23 mouse cellular contexts compared by ENCODE assay signal in the genomic region with DNA sequence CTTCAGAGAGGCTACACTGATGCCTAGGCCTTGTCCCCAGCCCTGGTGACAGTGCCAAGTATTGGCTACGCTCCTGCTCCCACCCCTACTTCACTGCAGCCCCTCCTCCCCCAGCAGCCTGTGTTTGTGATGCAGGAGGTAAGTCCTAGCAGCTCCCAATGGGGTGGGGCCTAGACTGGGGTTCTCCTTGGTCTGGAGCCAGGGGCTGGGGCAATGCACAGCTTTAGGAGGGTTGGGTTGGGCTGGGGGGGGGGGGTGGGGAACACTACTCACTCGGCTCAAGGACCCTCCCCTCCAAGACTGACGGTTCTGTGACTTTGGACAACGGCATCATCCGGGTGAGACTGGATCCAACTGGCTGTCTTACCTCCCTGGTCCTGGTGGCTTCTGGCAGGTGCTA. TPM values are rescaled to one million over a fixed set of nuclear protein-coding genes. Genes with fewer than 3 reads are reported as not detected.
DNase-seq lines count a peak whose midpoint lies in the region; ATAC-seq and TF ChIP-seq lines count a peak whose summit lies in the region.
"Had no signal": no experiment of that assay in that cellular context is flagged by ENCODE, and none has a peak within 500 bp of the region (broad histone marks: within the 10 kb centered on the region; RNA-seq: fewer than 3 reads in every experiment).

No protein-coding gene starts in this region.

- H3K4me1 ChIP-seq in heart, embryonic 10.5 days = 0 out of 2 replicates have a peak, but pooled peaks cover 4% of the 10 kb centered on the region
- no peaks in the 10 kb centered on the region for H3K4me1 ChIP-seq in lung, postnatal 0 days (ENCODE audit: insufficient read depth, low read depth, low read length)
- H3K4me1 ChIP-seq in midbrain, embryonic 15.5 days = no peaks in the 10 kb centered on the region
- H3K4me1 ChIP-seq in midbrain, embryonic 14.5 days (ENCODE audit: control insufficient read depth, insufficient read depth, low read length) = no peaks in the 10 kb centered on the region
- H3K4me1 ChIP-seq: embryonic facial prominence, embryonic 15.5 days; forebrain, embryonic 10.5 days; hindbrain, embryonic 12.5 days had no signal

- no peaks in the 10 kb centered on the region for H3K27me3 ChIP-seq in heart, embryonic 10.5 days (ENCODE audit: insufficient read depth, poor library complexity, severe bottlenecking)
- no peaks in the 10 kb centered on the region for H3K27me3 ChIP-seq in lung, postnatal 0 days (replicated peaks; ENCODE audit: insufficient read depth, low read length)
- H3K27me3 ChIP-seq in midbrain, embryonic 15.5 days (replicated peaks) = no peaks in the 10 kb centered on the region
- no peaks in the 10 kb centered on the region for H3K27me3 ChIP-seq in midbrain, embryonic 14.5 days (ENCODE audit: control insufficient read depth, insufficient read depth, low read length)
- H3K27me3 ChIP-seq: embryonic facial prominence, embryonic 15.5 days; hindbrain, embryonic 12.5 days had no signal

- WGBS in heart, embryonic 10.5 days = 97% methylated on average over 5 of the region's 5 CpGs
- 91% methylated on average over 5 of the region's 5 CpGs for WGBS in lung, postnatal 0 days
- 89% methylated on average over 5 of the region's 5 CpGs for WGBS in midbrain, embryonic 15.5 days
- 94% methylated on average over 5 of the region's 5 CpGs for WGBS in midbrain, embryonic 14.5 days

- no peak for TF ChIP-seq EP300 in lung, postnatal 0 days (IDR thresholded peaks at IDR 0.05)

- 0 out of 2 replicates have a peak, but pooled peaks have one; percentile 6 for ATAC-seq in lung, postnatal 0 days
- ATAC-seq in midbrain, embryonic 15.5 days (replicated peaks) = 0 out of 2 replicates have a peak, but pooled peaks have one; percentile 25
- ATAC-seq in midbrain, embryonic 14.5 days (ENCODE audit: low FRiP score, low TSS enrichment) = no peak
- ATAC-seq: CD4-positive, CD25-positive, alpha-beta regulatory T cell, adult 4 months; forebrain, embryonic 14.5 days had no signal

- peaks cover 98% of the 10 kb centered on the region for H3K36me3 ChIP-seq in heart, embryonic 10.5 days
- peaks cover 14% of the 10 kb centered on the region; the same call in 1 of the 2 replicates for H3K36me3 ChIP-seq in lung, postnatal 0 days (ENCODE audit: insufficient read depth, low read length)
- peaks cover 38% of the 10 kb centered on the region for H3K36me3 ChIP-seq in midbrain, embryonic 15.5 days (replicated peaks)
- H3K36me3 ChIP-seq in midbrain, embryonic 14.5 days (ENCODE audit: control insufficient read depth, insufficient read depth, low read length) = peaks cover 79% of the 10 kb centered on the region

- no peaks in the 10 kb centered on the region for H3K9me3 ChIP-seq in heart, embryonic 10.5 days
- no peaks in the 10 kb centered on the region for H3K9me3 ChIP-seq in lung, postnatal 0 days (ENCODE audit: low read length)
- H3K9me3 ChIP-seq in midbrain, embryonic 15.5 days = no peaks in the 10 kb centered on the region
- no peaks in the 10 kb centered on the region for H3K9me3 ChIP-seq in midbrain, embryonic 14.5 days (ENCODE audit: control insufficient read depth, low read length)
- H3K9me3 ChIP-seq: embryonic facial prominence, embryonic 15.5 days; forebrain, embryonic 10.5 days; hindbrain, embryonic 12.5 days had no signal

- H3K27ac ChIP-seq in heart, embryonic 10.5 days = 0 out of 2 replicates have a peak overlapping the region, but pooled peaks have one; percentile 8
- no peak overlapping the region for H3K27ac ChIP-seq in lung, postnatal 0 days (ENCODE audit: low read length)
- no peak overlapping the region for H3K27ac ChIP-seq in midbrain, embryonic 15.5 days
- H3K27ac ChIP-seq in midbrain, embryonic 14.5 days (replicated peaks; ENCODE audit: low read depth, low read length) = no peak overlapping the region
- H3K27ac ChIP-seq: embryonic facial prominence, embryonic 15.5 days; forebrain, embryonic 10.5 days; gastrocnemius, adult 2 months; hindbrain, embryonic 12.5 days had no signal

- no peak overlapping the region for H3K4me2 ChIP-seq in lung, postnatal 0 days (replicated peaks; ENCODE audit: low read depth, low read length)
- no peak overlapping the region for H3K4me2 ChIP-seq in midbrain, embryonic 15.5 days
- H3K4me2 ChIP-seq in midbrain, embryonic 14.5 days (ENCODE audit: low read length) = no peak overlapping the region
- H3K4me2 ChIP-seq: embryonic facial prominence, embryonic 15.5 days; hindbrain, embryonic 12.5 days had no signal

- H3K4me3 ChIP-seq in heart, embryonic 10.5 days = no peak overlapping the region
- no peak overlapping the region for H3K4me3 ChIP-seq in lung, postnatal 0 days (ENCODE audit: low read depth, low read length)
- no peak overlapping the region for H3K4me3 ChIP-seq in midbrain, embryonic 15.5 days
- no peak overlapping the region for H3K4me3 ChIP-seq in midbrain, embryonic 14.5 days (replicated peaks; ENCODE audit: low read depth, low read length)
- H3K4me3 ChIP-seq: embryonic facial prominence, embryonic 15.5 days; erythroblast, embryonic 14.5 days; forebrain, embryonic 10.5 days; gastrocnemius, adult 2 months; hindbrain, embryonic 12.5 days had no signal

- DNase-seq in heart, embryonic 10.5 days (ENCODE audit: low spot score) = no peak
- DNase-seq in heart, adult 18-20 months = no peak
- no peak for DNase-seq in lung, postnatal 0 days (ENCODE audit: low spot score)
- DNase-seq in lung, postnatal 36 days = no peak
- DNase-seq in midbrain, embryonic 14.5 days = no peak
- DNase-seq in cerebellum, adult 8-10 months = no peak
- DNase-seq: adrenal gland, adult 2 months; adrenal gland, postnatal 25 days; B cell, adult 2 months; cerebellum, adult 18-20 months; cerebellum, postnatal 14 days; embryo, embryonic 11 days; gastrocnemius, postnatal 25 days; heart, postnatal 10 days; heart, postnatal 4 days had no signal

- TF ChIP-seq CTCF in lung, postnatal 0 days (IDR thresholded peaks at IDR 0.05) = no peak

- H3K9ac ChIP-seq in lung, postnatal 0 days (replicated peaks; ENCODE audit: low read depth) = no peak overlapping the region
- no peak overlapping the region for H3K9ac ChIP-seq in midbrain, embryonic 15.5 days
- no peak overlapping the region for H3K9ac ChIP-seq in midbrain, embryonic 14.5 days (replicated peaks; ENCODE audit: low read length)
- H3K9ac ChIP-seq: embryonic facial prominence, embryonic 15.5 days; hindbrain, embryonic 12.5 days had no signal

RNA-seq across cellular contexts. Expression of gene Neil1, which starts 8.5 kb away (rescaled TPM):
- polyA plus RNA-seq in heart, embryonic 10.5 days (2016; fragmentation: Nextera tagmentation; extraction: Ambion mirVana) = 4.5 TPM in 2 replicates
- total RNA-seq in heart, adult 18-20 months (2021) = 1 to 10 TPM; 5.7 to 5.9 TPM
- 6.2 and 7.2 TPM in 2 replicates for polyA plus RNA-seq in lung, postnatal 0 days (2015; fragmentation: Nextera tagmentation; extraction: Ambion mirVana)
- 9.9 and 10.5 TPM in 2 replicates for polyA plus RNA-seq in midbrain, embryonic 15.5 days (2015; fragmentation: Nextera tagmentation; extraction: Ambion mirVana)
- polyA plus RNA-seq in midbrain, embryonic 14.5 days (2014; fragmentation: Nextera tagmentation; extraction: Ambion mirVana) = 7.2 and 8.3 TPM in 2 replicates

RNA-seq across cellular contexts. Expression of gene Man2c1, which starts 9.1 kb away (rescaled TPM):
- polyA plus RNA-seq in heart, embryonic 10.5 days (2016; fragmentation: Nextera tagmentation; extraction: Ambion mirVana) = 73.7 and 78.3 TPM in 2 replicates
- total RNA-seq in heart, adult 18-20 months (2021) = 10 to 100 TPM; 42.6 to 43.3 TPM
- 36.1 and 38.8 TPM in 2 replicates for polyA plus RNA-seq in lung, postnatal 0 days (2015; fragmentation: Nextera tagmentation; extraction: Ambion mirVana)
- 102 and 109 TPM in 2 replicates for polyA plus RNA-seq in midbrain, embryonic 15.5 days (2015; fragmentation: Nextera tagmentation; extraction: Ambion mirVana)
- polyA plus RNA-seq in midbrain, embryonic 14.5 days (2014; fragmentation: Nextera tagmentation; extraction: Ambion mirVana) = 43.0 and 52.2 TPM in 2 replicates

RNA-seq across cellular contexts. Expression of gene Commd4, which starts 18.6 kb away (rescaled TPM):
- 79.9 and 92.8 TPM in 2 replicates for polyA plus RNA-seq in heart, embryonic 10.5 days (2016; fragmentation: Nextera tagmentation; extraction: Ambion mirVana)
- 10 to 100 TPM; 28.0 to 32.0 TPM for total RNA-seq in heart, adult 18-20 months (2021)
- 81.5 and 106 TPM in 2 replicates for polyA plus RNA-seq in lung, postnatal 0 days (2015; fragmentation: Nextera tagmentation; extraction: Ambion mirVana)
- polyA plus RNA-seq in midbrain, embryonic 15.5 days (2015; fragmentation: Nextera tagmentation; extraction: Ambion mirVana) = 196 and 201 TPM in 2 replicates
- 159 and 190 TPM in 2 replicates for polyA plus RNA-seq in midbrain, embryonic 14.5 days (2014; fragmentation: Nextera tagmentation; extraction: Ambion mirVana)
